Mouse (Mus musculus) spleen, adult 10 weeks (tissue): ENCODE data around the gene Rpl13a. TPM values are rescaled to one million over a fixed set of nuclear protein-coding genes. Genes with fewer than 3 reads are reported as not detected.

ENCODE experiments used
- polyA plus RNA-seq: library from polyadenylated mRNA; stranded (reverse); fragments of 350-450 nt; fragmentation: Illumina TruSeq; extraction: RNeasy Lipid Tissue Mini Kit (QIAGEN cat#74804); gene quantifications from one replicate; pipeline ENCODE4 v1.2.3, GENCODE M21; 2015; ENCODE audit warnings: low replicate concordance; ENCODE audit not compliant: insufficient read depth

The Rpl13a gene
- polyA plus RNA-seq = 4,521 TPM

DNA sequence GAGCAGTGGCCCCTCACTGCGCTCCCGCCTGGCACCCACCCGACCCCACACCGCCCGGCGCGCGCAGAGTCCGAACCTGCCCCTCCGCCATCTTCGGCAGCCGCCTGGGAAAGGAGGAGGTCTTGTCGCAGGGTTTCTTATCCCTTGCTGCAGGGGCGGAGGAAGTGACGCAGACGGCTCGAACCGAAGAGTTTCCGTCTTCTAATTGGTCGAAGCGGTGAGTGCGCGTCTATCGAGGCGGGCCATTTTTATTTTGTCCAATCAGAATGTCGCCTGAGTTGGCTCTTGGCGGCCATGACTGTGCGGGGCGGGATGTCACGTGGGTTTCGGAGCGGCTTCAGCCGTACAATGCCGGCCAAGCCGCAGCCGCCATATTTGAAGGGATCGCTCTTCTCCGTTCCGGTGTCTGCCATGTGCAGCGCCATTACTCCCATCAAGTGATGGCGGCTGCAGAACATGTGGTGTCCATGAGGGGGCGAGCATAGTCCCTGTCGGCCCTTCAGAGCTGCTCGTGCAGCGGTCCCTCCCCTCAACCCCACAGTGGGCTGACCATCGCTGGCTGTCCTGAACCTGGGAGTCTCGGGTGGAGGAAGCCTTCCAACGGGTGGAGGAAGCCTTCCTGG is at the start of gene Rpl13a:
Gene Rpl13a, minus strand, starts transcription at position 138 of the 623 bp plus-strand sequence.

DNA sequence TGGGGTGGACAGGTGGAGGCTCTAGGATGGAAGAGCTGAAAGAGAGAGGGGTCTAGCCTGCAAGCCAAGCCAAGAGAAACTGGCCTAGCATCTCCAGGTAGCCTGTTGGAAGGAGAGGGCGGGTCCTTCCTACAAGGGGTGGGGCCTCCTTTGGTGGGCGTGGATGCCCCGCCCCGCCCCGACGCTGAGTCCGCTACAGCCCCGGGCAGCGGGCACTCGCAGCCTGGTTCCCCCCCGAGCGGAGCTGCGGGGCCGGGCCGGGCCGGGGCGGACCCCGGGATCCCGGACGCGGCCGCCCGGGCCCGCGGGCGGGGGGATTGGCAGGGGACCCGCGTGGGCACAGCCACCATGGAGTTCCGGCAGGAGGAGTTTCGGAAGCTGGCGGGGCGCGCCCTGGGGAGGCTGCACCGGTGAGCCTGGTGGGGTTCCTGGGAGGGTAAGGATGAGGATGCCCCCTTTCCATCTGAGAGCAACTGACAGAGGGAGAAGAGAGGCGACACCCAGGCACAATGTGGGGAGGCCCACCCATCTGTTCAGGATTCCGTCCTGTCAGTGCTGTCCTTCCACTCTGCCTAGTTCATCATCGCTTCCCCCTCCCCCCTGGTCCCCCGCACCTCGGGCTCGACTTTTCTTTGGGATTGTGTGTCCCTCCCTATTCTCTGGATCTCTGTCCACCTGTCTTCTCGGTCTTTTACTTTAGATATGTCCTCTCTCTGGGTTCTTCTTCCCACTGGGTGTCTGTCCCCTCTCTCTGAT is 35.4 kb upstream of the Rpl13a start, which contains the start of gene Slc17a7:
Gene Slc17a7, plus strand, starts transcription at position 215 of the 756 bp plus-strand sequence.

DNA sequence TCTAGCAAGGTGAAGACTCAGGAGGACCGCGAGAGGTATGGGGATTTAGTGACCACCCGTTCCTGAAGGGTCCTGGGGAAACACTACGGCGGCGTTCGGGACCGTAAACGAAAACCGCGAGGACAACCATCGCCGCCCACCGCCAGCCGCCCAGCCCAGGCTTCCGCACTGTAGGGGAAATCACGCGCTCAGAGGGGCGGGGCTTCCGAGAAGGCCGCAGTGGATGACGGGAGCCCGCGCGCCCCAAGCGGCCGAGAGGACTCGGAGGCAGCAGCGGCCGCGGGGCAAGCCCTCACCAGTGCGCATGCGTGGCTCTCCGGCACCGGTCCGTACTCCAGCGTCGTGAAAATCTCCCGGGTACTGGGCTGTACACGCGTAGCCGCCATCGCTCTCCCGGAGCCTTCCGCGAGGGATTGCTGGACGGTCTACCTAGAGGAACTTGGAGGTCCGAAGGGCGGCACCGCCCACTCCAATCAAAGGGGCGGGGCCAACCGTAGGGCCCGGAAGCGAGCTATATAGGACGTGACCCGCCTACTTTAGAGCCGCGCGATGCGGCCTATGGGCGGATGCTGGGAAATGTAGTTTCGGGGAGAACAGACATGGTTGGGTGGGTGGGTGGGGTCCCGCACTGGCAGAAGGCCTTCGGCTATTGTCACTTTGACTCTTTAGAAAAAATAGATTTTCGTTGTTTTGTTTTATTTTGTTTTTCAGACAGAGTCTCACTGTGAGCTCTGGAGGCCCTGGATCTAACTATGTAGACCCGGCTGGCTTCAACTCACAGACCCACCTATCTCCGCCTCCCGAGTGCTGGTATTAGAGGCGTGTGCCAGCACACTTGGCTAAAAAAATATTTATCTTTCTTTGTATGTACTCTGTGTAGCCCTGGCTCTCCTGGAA is 25.8 kb upstream of the Rpl13a start, which contains the start of the genes Pih1d1 and Aldh16a1:
Gene Pih1d1, plus strand, starts transcription at position 208 of the 897 bp plus-strand sequence.
Gene Aldh16a1, minus strand, starts transcription at position 489 of the 897 bp plus-strand sequence.

DNA sequence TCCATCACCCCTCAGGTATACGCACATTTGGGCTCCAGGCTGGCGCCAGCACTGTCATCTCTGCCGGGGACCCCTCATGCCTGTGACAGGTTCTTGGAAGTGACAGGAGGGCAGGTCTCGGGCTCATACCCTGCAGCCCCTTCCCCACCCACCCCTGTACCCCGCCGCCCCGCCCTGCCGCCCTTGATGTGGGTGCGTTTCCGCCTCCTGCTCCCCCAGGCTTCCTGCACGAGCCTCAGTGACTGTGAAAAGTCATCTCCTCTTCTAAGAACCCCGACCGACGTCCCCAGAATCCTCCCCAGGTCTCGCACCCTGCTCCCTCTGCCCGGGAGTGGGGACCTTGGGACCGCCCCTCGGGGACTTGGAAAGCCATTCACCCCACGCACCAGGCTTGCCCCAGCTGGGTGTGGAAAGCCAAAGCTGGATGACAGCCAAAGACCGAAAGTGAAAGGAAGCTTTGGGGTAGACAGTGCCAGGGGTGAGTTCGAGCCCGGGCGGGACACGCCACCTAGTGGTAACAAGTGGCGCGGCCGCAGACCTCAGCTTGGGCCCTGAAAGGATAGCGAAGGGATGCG is 7.5 kb upstream of the Rpl13a start, which contains the start of the genes Gm45713 and Flt3l:
Gene Gm45713, minus strand, starts transcription at position 239 of the 575 bp plus-strand sequence.
Gene Flt3l, minus strand, starts transcription at position 440 of the 575 bp plus-strand sequence.

DNA sequence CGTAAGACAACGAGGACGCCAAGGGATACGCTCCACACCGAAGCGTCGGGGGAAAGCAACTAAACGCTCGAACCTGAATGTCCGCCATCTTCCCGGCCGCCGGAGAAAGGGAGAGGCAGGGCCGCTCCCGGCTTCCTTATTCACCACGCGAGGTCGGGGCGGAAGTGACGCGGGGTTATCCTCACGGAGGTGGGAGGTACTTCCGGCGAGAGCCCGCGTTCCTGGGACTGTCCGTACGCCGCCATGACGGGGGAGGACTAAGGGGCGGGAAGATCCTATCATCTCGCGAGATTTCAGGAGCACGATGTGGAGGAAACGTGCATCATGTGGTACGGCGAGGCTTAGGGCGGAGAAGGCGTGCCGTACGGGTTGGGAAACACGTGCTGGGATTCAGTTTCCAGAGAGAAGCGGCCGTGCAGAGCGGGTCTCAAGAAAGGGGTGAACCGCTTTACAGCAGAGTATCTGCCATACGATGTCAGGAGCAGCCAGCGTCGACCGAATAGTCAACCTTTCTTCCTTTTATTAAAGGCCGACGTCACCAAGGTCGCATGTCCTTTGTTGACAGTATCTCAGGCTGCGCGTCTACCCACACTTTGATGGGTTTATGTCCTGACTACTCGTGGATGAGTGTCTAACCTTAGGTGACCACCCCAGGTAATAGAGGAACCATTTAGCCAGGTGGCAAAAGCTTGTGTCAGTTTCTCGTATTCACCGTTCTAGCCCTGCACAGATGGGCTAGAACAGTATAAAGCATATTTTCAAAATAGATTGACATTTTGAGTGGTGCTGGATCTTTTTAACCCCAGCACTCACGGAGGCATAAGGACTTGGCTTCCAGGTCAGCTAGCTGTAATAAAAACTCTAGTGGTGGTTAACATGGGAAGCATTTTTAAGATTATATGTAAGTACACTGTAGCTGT is 4.1 kb downstream of the Rpl13a start, which contains the start of gene Rps11:
Gene Rps11, minus strand, starts transcription at position 216 of the 920 bp plus-strand sequence.

DNA sequence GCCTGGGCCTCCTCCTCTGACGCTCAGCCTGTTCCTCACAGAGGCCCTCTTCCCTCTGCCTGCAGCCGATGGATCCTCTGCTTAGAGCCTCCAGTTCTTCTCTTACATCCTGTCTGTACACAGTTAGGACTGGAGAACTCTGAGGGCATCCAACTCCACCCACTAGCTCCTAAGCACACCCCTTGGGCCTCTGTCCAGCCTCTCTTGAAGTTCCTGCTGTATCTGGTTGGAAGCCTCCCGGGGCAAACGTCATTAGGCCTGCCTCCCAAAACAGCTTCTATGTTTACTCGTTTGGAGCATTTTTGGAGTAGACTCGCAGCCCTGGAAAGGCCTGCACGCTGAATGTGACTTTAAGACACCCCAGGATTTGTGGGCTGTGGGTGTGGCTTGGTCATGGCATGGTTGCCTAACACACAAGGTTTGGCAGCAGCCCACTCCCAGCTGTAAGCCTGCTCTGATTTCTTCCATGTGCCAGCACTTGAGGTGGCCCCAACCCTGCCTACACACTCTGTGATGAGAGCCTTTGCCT is 24.8 kb downstream of the Rpl13a start, which contains the start of gene Fcgrt:
Gene Fcgrt, minus strand, starts transcription at position 200 of the 529 bp plus-strand sequence.

DNA sequence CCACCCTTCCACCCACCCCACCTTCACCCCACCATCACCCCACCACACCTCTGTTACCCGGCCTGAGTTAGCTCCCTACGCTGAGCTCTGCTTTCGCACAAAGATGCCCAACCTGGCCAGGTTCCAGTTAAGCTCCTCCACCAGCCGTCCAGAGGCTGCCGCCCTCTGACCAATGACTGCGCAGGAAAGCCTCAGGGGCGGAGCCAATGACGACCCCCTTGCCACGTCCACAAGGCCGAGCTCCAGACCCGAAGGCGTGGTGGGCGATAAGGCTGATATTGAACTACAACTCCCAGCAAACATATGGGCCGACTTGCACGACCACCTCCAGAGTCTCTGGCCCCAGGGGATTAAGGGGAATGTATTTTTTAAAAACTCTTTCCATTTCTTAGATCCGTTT is 36.5 kb downstream of the Rpl13a start, which contains the start of gene Rcn3:
Gene Rcn3, minus strand, starts transcription at position 174 of the 400 bp plus-strand sequence.

Other genes with a start within 250 kb of the Rpl13a start
- 14.6 TPM for gene Med25, start 236.0 kb downstream of the Rpl13a start, polyA plus RNA-seq
- gene Fuz, start 232.7 kb downstream of the Rpl13a start, polyA plus RNA-seq = 24.7 TPM
- 41.2 TPM for gene Ap2a1, start 199.3 kb downstream of the Rpl13a start, polyA plus RNA-seq
- gene Tsks, start 185.6 kb downstream of the Rpl13a start, polyA plus RNA-seq = not detected
- 1.5 TPM for gene Cpt1c, start 153.9 kb downstream of the Rpl13a start, polyA plus RNA-seq
- gene Prmt1, start 142.2 kb downstream of the Rpl13a start, polyA plus RNA-seq = 116 TPM
- 140 TPM for gene Irf3, start 131.1 kb downstream of the Rpl13a start, polyA plus RNA-seq
- gene Bcl2l12, start 130.0 kb downstream of the Rpl13a start, polyA plus RNA-seq = 6.8 TPM
- 22.6 TPM for gene Scaf1, start 112.4 kb downstream of the Rpl13a start, polyA plus RNA-seq
- gene Rras, start 110.8 kb downstream of the Rpl13a start, polyA plus RNA-seq = 30.0 TPM
- 4.3 TPM for gene Prr12, start 75.9 kb downstream of the Rpl13a start, polyA plus RNA-seq
- 21.1 TPM for gene Nosip, start 66.3 kb downstream of the Rpl13a start, polyA plus RNA-seq
- 3.5 TPM for gene Prrg2, start 66.1 kb downstream of the Rpl13a start, polyA plus RNA-seq
- gene Rcn3, start 36.5 kb downstream of the Rpl13a start, polyA plus RNA-seq = 9.4 TPM
- gene Fcgrt, start 24.9 kb downstream of the Rpl13a start, polyA plus RNA-seq = 45.8 TPM
- 3,350 TPM for gene Rps11, start 4.3 kb downstream of the Rpl13a start, polyA plus RNA-seq
- gene Gm45713, start 7.5 kb upstream of the Rpl13a start, polyA plus RNA-seq = not detected
- 119 TPM for gene Flt3l, start 7.7 kb upstream of the Rpl13a start, polyA plus RNA-seq
- gene Pih1d1, start 25.5 kb upstream of the Rpl13a start, polyA plus RNA-seq = 19.7 TPM
- 25.4 TPM for gene Aldh16a1, start 25.8 kb upstream of the Rpl13a start, polyA plus RNA-seq
- not detected for gene Slc17a7, start 35.2 kb upstream of the Rpl13a start, polyA plus RNA-seq
- not detected for gene Gfy, start 50.8 kb upstream of the Rpl13a start, polyA plus RNA-seq
- gene Pth2, start 52.2 kb upstream of the Rpl13a start, polyA plus RNA-seq = not detected
- gene Ccdc155, start 76.1 kb upstream of the Rpl13a start, polyA plus RNA-seq = 0.10 TPM
- 0.99 TPM for gene Dkkl1, start 83.4 kb upstream of the Rpl13a start, polyA plus RNA-seq
- gene Tead2, start 87.0 kb upstream of the Rpl13a start, polyA plus RNA-seq = 2.5 TPM
- gene Cd37, start 110.4 kb upstream of the Rpl13a start, polyA plus RNA-seq = 398 TPM
- gene Slc6a16, start 112.3 kb upstream of the Rpl13a start, polyA plus RNA-seq = not detected
- gene Slc6a21, start 148.8 kb upstream of the Rpl13a start, polyA plus RNA-seq = 0.97 TPM
- gene Trpm4, start 205.0 kb upstream of the Rpl13a start, polyA plus RNA-seq = 3.5 TPM
- 0.15 TPM for gene Hrc, start 206.5 kb upstream of the Rpl13a start, polyA plus RNA-seq
- gene Ppfia3, start 238.3 kb upstream of the Rpl13a start, polyA plus RNA-seq = 0.10 TPM
- not detected for gene Lin7b, start 241.8 kb upstream of the Rpl13a start, polyA plus RNA-seq